Mouse (Mus musculus): ENCODE measurements around the gene Prdm16. TPM values are rescaled to one million over a fixed set of nuclear protein-coding genes. Genes with fewer than 3 reads are reported as not detected.

The Prdm16 gene
- polyA plus RNA-seq, 1 experiment from 2014 or later: 2.0 TPM

- no peak overlapping the region for H3K27ac ChIP-seq (replicated peaks)
- 30% methylated on average over 8 of the region's 8 CpGs for WGBS (ENCODE audit: insufficient replicate concordance)
- H3K27me3 ChIP-seq: peaks cover 18% of the 10 kb centered on the region
- no peaks in the 10 kb centered on the region for H3K9me3 ChIP-seq (replicated peaks)
- ATAC-seq (ENCODE audit: insufficient read depth): no peak
- H3K4me3 ChIP-seq (replicated peaks): no peak overlapping the region
- no peak overlapping the region for H3K4me2 ChIP-seq
- H3K9ac ChIP-seq: no peak overlapping the region
- peaks cover 5% of the 10 kb centered on the region for H3K4me1 ChIP-seq (replicated peaks)
- H3K36me3 ChIP-seq (replicated peaks): no peaks in the 10 kb centered on the region
These were observed 164.1 kb downstream of the Prdm16 start for GRCm38 (mm10) chr4:154472569-154472968.

GRCm38 (mm10) chr4:154471447-154472101 lies 165.1 kb downstream of the Prdm16 start:
- WGBS (ENCODE audit: insufficient replicate concordance): 25% methylated on average over 17 of the region's 17 CpGs
- Histone ChIP-seq H3K27me3 (peaks cover 18% of the 10 kb centered on the region), H3K9ac (no peak overlapping the region), H3K4me3 (replicated peaks) (no peak overlapping the region), H3K9me3 (replicated peaks) (no peaks in the 10 kb centered on the region), H3K4me2 (no peak overlapping the region), H3K4me1 (replicated peaks) (peaks cover 5% of the 10 kb centered on the region), H3K27ac (replicated peaks) (no peak overlapping the region), H3K36me3 (replicated peaks) (no peaks in the 10 kb centered on the region)
- ATAC-seq (ENCODE audit: insufficient read depth): no peak

- Histone ChIP-seq H3K9me3 (replicated peaks) (no peaks in the 10 kb centered on the region), H3K27me3 (peaks cover 3% of the 10 kb centered on the region; the same call in 1 of the 2 replicates), H3K4me1 (replicated peaks) (0 out of 2 replicates have a peak, but pooled peaks cover 1% of the 10 kb centered on the region), H3K36me3 (replicated peaks) (no peaks in the 10 kb centered on the region), H3K9ac (no peak overlapping the region), H3K4me2 (no peak overlapping the region), H3K27ac (replicated peaks) (no peak overlapping the region), H3K4me3 (replicated peaks) (no peak overlapping the region)
- ATAC-seq (ENCODE audit: insufficient read depth): no peak
- WGBS (ENCODE audit: insufficient replicate concordance): 31% methylated on average over 5 of the region's 5 CpGs
These were observed 170.4 kb downstream of the Prdm16 start for GRCm38 (mm10) chr4:154466305-154466704.

- Histone ChIP-seq H3K9ac (no peak overlapping the region), H3K27me3 (peaks cover 3% of the 10 kb centered on the region; the same call in 1 of the 2 replicates), H3K4me1 (replicated peaks) (no peaks in the 10 kb centered on the region), H3K4me3 (replicated peaks) (no peak overlapping the region), H3K4me2 (no peak overlapping the region), H3K27ac (replicated peaks) (no peak overlapping the region), H3K9me3 (replicated peaks) (no peaks in the 10 kb centered on the region), H3K36me3 (replicated peaks) (no peaks in the 10 kb centered on the region)
- ATAC-seq (ENCODE audit: insufficient read depth): no peak
- 57% methylated on average over 9 of the region's 9 CpGs for WGBS (ENCODE audit: insufficient replicate concordance)
These were observed 171.6 kb downstream of the Prdm16 start for GRCm38 (mm10) chr4:154465123-154465522.

GRCm38 (mm10) chr4:154460021-154460420 lies 176.7 kb downstream of the Prdm16 start:
- Histone ChIP-seq H3K9me3 (replicated peaks) (no peaks in the 10 kb centered on the region), H3K4me2 (no peak overlapping the region), H3K4me3 (replicated peaks) (no peak overlapping the region), H3K27ac (replicated peaks) (no peak overlapping the region), H3K4me1 (replicated peaks) (no peaks in the 10 kb centered on the region), H3K9ac (no peak overlapping the region), H3K36me3 (replicated peaks) (no peaks in the 10 kb centered on the region), H3K27me3 (peaks cover under 1% of the 10 kb centered on the region; the same call in 1 of the 2 replicates)
- no peak for ATAC-seq (ENCODE audit: insufficient read depth)
- 57% methylated on average over 13 of the region's 13 CpGs for WGBS (ENCODE audit: insufficient replicate concordance)

- Histone ChIP-seq H3K36me3 (replicated peaks) (no peaks in the 10 kb centered on the region), H3K27ac (replicated peaks) (no peak overlapping the region), H3K4me3 (replicated peaks) (no peak overlapping the region), H3K9ac (no peak overlapping the region), H3K27me3 (no peaks in the 10 kb centered on the region), H3K9me3 (replicated peaks) (no peaks in the 10 kb centered on the region), H3K4me1 (replicated peaks) (no peaks in the 10 kb centered on the region), H3K4me2 (no peak overlapping the region)
- WGBS (ENCODE audit: insufficient replicate concordance): 60% methylated on average over 3 of the region's 3 CpGs
- no peak for ATAC-seq (ENCODE audit: insufficient read depth)
These were observed 178.9 kb downstream of the Prdm16 start for GRCm38 (mm10) chr4:154457756-154458155.

- no peak overlapping the region for H3K9ac ChIP-seq
- H3K4me2 ChIP-seq: no peak overlapping the region
- no peak overlapping the region for H3K4me3 ChIP-seq (replicated peaks)
- ATAC-seq (ENCODE audit: insufficient read depth): no peak
- WGBS (ENCODE audit: insufficient replicate concordance): 67% methylated on average over 11 of the region's 11 CpGs
- H3K9me3 ChIP-seq (replicated peaks): no peaks in the 10 kb centered on the region
- H3K27me3 ChIP-seq: no peaks in the 10 kb centered on the region
- H3K27ac ChIP-seq (replicated peaks): no peak overlapping the region
- no peaks in the 10 kb centered on the region for H3K36me3 ChIP-seq (replicated peaks)
- H3K4me1 ChIP-seq (replicated peaks): no peaks in the 10 kb centered on the region
These were observed 180.3 kb downstream of the Prdm16 start for GRCm38 (mm10) chr4:154456265-154456822.

- H3K36me3 ChIP-seq (replicated peaks): no peaks in the 10 kb centered on the region
- no peaks in the 10 kb centered on the region for H3K4me1 ChIP-seq (replicated peaks)
- H3K27ac ChIP-seq (replicated peaks): no peak overlapping the region
- 65% methylated on average over 9 of the region's 9 CpGs for WGBS (ENCODE audit: insufficient replicate concordance)
- H3K4me3 ChIP-seq (replicated peaks): no peak overlapping the region
- H3K9ac ChIP-seq: no peak overlapping the region
- no peak for ATAC-seq (ENCODE audit: insufficient read depth)
- no peak overlapping the region for H3K4me2 ChIP-seq
- no peaks in the 10 kb centered on the region for H3K27me3 ChIP-seq
- no peaks in the 10 kb centered on the region for H3K9me3 ChIP-seq (replicated peaks)
These were observed 186.2 kb downstream of the Prdm16 start for GRCm38 (mm10) chr4:154450441-154450840.

- Histone ChIP-seq H3K4me2 (no peak overlapping the region), H3K4me1 (replicated peaks) (no peaks in the 10 kb centered on the region), H3K9me3 (replicated peaks) (no peaks in the 10 kb centered on the region), H3K27me3 (no peaks in the 10 kb centered on the region), H3K36me3 (replicated peaks) (no peaks in the 10 kb centered on the region), H3K27ac (replicated peaks) (no peak overlapping the region), H3K9ac (no peak overlapping the region), H3K4me3 (replicated peaks) (no peak overlapping the region)
- ATAC-seq (ENCODE audit: insufficient read depth): no peak
- 50% methylated on average over 4 of the region's 4 CpGs for WGBS (ENCODE audit: insufficient replicate concordance)
These were observed 186.6 kb downstream of the Prdm16 start for GRCm38 (mm10) chr4:154450036-154450435.

GRCm38 (mm10) chr4:154449343-154449742 lies 187.3 kb downstream of the Prdm16 start:
- H3K36me3 ChIP-seq (replicated peaks): no peaks in the 10 kb centered on the region
- H3K4me2 ChIP-seq: no peak overlapping the region
- no peak overlapping the region for H3K9ac ChIP-seq
- no peaks in the 10 kb centered on the region for H3K9me3 ChIP-seq (replicated peaks)
- no peak overlapping the region for H3K27ac ChIP-seq (replicated peaks)
- 33% methylated on average over 3 of the region's 3 CpGs for WGBS (ENCODE audit: insufficient replicate concordance)
- ATAC-seq (ENCODE audit: insufficient read depth): no peak
- no peaks in the 10 kb centered on the region for H3K4me1 ChIP-seq (replicated peaks)
- no peaks in the 10 kb centered on the region for H3K27me3 ChIP-seq
- H3K4me3 ChIP-seq (replicated peaks): no peak overlapping the region

- Histone ChIP-seq H3K36me3 (replicated peaks) (no peaks in the 10 kb centered on the region), H3K4me1 (replicated peaks) (peaks cover 4% of the 10 kb centered on the region; the same call in 1 of the 2 replicates), H3K9ac (no peak overlapping the region), H3K27ac (replicated peaks) (no peak overlapping the region), H3K4me2 (no peak overlapping the region), H3K9me3 (replicated peaks) (no peaks in the 10 kb centered on the region), H3K27me3 (no peaks in the 10 kb centered on the region), H3K4me3 (replicated peaks) (no peak overlapping the region)
- ATAC-seq (ENCODE audit: insufficient read depth): no peak
- WGBS (ENCODE audit: insufficient replicate concordance): 53% methylated on average over 9 of the region's 9 CpGs
These were observed 191.0 kb downstream of the Prdm16 start for GRCm38 (mm10) chr4:154445721-154446120.

All from liver, embryonic 15.5 days (tissue).